Mouse (Mus musculus) adrenal gland, postnatal 0 days (tissue): Measurements from ENCODE around the gene Ajap1. TPM values are rescaled to one million over a fixed set of nuclear protein-coding genes. Genes with fewer than 3 reads are reported as not detected.

Experiments
- polyA plus RNA-seq: library from polyadenylated mRNA; unstranded; fragments of >200 nt; fragmentation: Nextera tagmentation; extraction: Ambion mirVana; gene quantifications from 2 replicates; pipeline ENCODE4 v1.2.1, GENCODE M21; 2015

Ajap1 gene
- polyA plus RNA-seq = 3.0 and 3.4 TPM in 2 replicates

GRCm38 (mm10) chr4:153482459-153483338 is at the start of gene Ajap1:
TSS of gene Ajap1 (minus strand) at chr4:153482811.

